Mouse (Mus musculus): ENCODE measurements around the gene Fam122c. TPM values are rescaled to one million over a fixed set of nuclear protein-coding genes. Genes with fewer than 3 reads are reported as not detected.

Gene Fam122c
- polyA plus RNA-seq, 1 experiment = not detected

DNA sequence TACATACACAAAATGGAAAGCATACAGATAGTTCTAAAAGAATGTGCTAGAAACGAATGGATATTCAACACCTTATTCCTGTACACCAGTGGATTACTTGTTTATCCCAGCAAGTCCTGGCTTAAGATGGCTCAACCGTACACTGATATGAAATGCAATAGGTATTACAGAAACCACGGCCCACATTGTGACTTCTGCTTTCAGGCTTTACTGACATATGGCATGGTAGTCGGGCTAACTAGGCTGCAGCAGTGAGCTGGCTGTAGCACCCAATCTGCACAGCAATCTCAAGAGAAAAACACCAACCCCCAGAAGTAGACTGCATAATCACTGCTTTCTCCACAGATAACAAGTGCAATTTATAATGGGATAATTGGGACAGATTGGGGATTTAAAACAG lies 75.2 kb downstream of the Fam122c start:
- no peak for TF ChIP-seq POLR2A (IDR thresholded peaks at IDR 0.05; ENCODE audit: insufficient read length, low read depth)
- TF ChIP-seq CEBPB (IDR thresholded peaks at IDR 0.05; ENCODE audit: insufficient read depth, poor library complexity, severe bottlenecking) = no peak
- no peak for TF ChIP-seq REST (IDR thresholded peaks at IDR 0.05; ENCODE audit: insufficient read depth, insufficient read length)
- TF ChIP-seq SRF (IDR thresholded peaks at IDR 0.05; ENCODE audit: control insufficient read depth, insufficient read length, low read depth) = no peak
- TF ChIP-seq MYOD1 (IDR thresholded peaks at IDR 0.05; ENCODE audit: control insufficient read depth in 1 of 3, insufficient read length in 2 of 3, low read depth in 2 of 3) = no peak
- no peak for TF ChIP-seq MAX (IDR thresholded peaks at IDR 0.05; ENCODE audit: low read depth)
- no peak for TF ChIP-seq TCF12 (IDR thresholded peaks at IDR 0.05; ENCODE audit: insufficient read depth, poor library complexity, severe bottlenecking)
- TF ChIP-seq POLR2AphosphoS2 (IDR thresholded peaks at IDR 0.05; ENCODE audit: insufficient read length, low read depth) = no peak
- TF ChIP-seq MYOG (IDR thresholded peaks at IDR 0.05; ENCODE audit: control insufficient read depth in 1 of 3, insufficient read depth in 1 of 3, insufficient read length in 2 of 3, low read depth in 2 of 3) = no peak
- no peak for TF ChIP-seq E2F4 (IDR thresholded peaks at IDR 0.05; ENCODE audit: insufficient read depth)
- TF ChIP-seq TCF3 (IDR thresholded peaks at IDR 0.05; ENCODE audit: insufficient read length, low read depth) = no peak
- TF ChIP-seq USF1 (IDR thresholded peaks at IDR 0.05; ENCODE audit: low read depth) = no peak
- H3K36me3 ChIP-seq (ENCODE audit: control insufficient read depth, insufficient read depth) = no peaks in the 10 kb centered on the region
- no peaks in the 10 kb centered on the region for H3K27me3 ChIP-seq (ENCODE audit: control insufficient read depth, insufficient read depth, insufficient read length)
- no peaks in the 10 kb centered on the region for H3K79me2 ChIP-seq (ENCODE audit: control insufficient read depth, insufficient read depth)
- no peak overlapping the region for H3K4me3 ChIP-seq
- no peak overlapping the region for H3K4me2 ChIP-seq (ENCODE audit: low read depth)
- H3ac ChIP-seq (ENCODE audit: control insufficient read depth, insufficient read length) = no peak overlapping the region

DNA sequence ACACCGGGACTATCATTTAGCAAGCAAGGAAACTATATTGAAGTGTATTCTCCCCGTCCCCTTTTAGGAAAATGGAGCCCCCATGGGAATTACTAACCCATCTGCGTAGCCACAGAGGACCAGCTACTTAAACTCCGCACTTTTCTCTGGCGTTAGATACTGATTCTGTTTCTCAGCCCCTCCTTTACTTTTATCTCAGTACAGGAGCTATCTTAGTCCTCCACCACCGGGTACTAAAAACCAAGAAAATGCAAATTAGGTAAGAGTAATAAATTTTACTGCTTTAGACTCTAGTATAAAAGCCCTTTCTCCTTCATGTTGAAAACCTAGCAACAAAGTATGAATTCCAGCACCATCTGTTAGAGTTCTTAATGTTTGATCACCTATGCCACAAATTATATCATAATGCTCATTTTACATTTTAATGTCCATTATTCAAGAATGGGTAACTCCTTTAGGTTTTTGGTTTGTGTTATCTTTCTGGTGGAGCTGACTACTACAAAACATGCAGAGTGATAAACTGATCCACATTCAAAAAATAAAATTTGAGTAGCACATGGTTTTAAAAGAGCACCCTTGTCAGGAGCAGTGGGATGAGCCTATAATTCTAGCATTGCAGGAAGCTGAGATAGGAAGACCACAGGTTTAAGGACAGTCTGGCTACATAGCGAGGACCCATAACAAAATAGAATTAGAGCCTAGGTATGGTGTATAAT lies 91.6 kb downstream of the Fam122c start:
- no peak overlapping the region for H3ac ChIP-seq (ENCODE audit: control insufficient read depth, insufficient read length)
- TF ChIP-seq MYOG (IDR thresholded peaks at IDR 0.05; ENCODE audit: control insufficient read depth in 1 of 3, insufficient read depth in 1 of 3, insufficient read length in 2 of 3, low read depth in 2 of 3) (no peak), USF1 (IDR thresholded peaks at IDR 0.05; ENCODE audit: low read depth) (no peak), REST (IDR thresholded peaks at IDR 0.05; ENCODE audit: insufficient read depth, insufficient read length) (no peak), TCF12 (IDR thresholded peaks at IDR 0.05; ENCODE audit: insufficient read depth, poor library complexity, severe bottlenecking) (no peak), TCF3 (IDR thresholded peaks at IDR 0.05; ENCODE audit: insufficient read length, low read depth) (no peak), POLR2A (IDR thresholded peaks at IDR 0.05; ENCODE audit: insufficient read length, low read depth) (no peak)
- H3K27me3 ChIP-seq (ENCODE audit: control insufficient read depth, insufficient read depth, insufficient read length) = no peaks in the 10 kb centered on the region
- H3K79me2 ChIP-seq (ENCODE audit: control insufficient read depth, insufficient read depth) = peaks cover 37% of the 10 kb centered on the region
- no peaks in the 10 kb centered on the region for H3K36me3 ChIP-seq (ENCODE audit: control insufficient read depth, insufficient read depth)
- H3K4me3 ChIP-seq = no peak overlapping the region
- H3K4me2 ChIP-seq (ENCODE audit: low read depth) = no peak overlapping the region

DNA sequence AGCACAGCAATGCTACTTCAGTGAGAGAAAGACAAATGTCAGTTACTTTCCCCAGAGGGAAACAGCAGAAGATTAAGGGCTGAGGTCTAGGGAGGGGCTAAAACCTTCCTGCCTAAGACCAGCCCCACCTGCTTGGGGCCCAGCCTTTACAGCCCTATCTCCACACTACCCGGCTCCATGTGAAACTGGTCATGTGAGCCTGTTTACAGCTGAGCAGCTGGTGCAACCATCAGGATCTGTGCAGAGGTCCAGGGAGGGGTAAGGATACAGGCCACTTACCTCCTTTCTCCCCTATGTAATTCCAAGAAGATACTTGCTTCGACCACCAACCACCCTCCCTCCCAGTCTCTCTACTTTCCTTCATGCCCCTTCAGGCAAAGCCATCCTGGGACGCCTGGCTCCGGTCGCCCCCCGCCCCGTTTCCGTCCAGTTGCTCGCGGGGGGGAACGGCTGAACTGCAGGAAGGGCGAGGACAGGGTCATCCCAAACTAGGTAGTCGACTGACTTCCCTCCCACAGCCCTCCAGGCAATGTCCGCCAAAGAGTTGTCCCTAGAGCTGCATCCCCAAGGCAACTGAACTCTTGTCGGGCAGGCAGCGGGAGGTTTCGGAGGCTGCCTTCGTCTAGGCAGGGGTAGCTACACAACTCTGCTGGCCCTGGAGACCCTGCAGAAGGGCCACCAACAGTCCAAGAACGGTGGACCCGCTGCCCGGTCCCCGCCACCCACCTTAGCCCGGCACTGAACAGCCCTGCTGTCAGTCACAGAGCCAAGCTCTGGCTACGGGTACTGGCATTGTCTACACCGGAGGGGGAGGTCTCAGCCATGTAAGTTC lies 96.5 kb downstream of the Fam122c start:
- H3K79me2 ChIP-seq (ENCODE audit: control insufficient read depth, insufficient read depth) = peaks cover 34% of the 10 kb centered on the region
- peak overlapping the region; percentile 73 for H3K4me2 ChIP-seq (ENCODE audit: low read depth)
- TF ChIP-seq E2F4 (IDR thresholded peaks at IDR 0.05; ENCODE audit: insufficient read depth) = no peak
- no peak for TF ChIP-seq CEBPB (IDR thresholded peaks at IDR 0.05; ENCODE audit: insufficient read depth, poor library complexity, severe bottlenecking)
- no peak for TF ChIP-seq REST (IDR thresholded peaks at IDR 0.05; ENCODE audit: insufficient read depth, insufficient read length)
- TF ChIP-seq MYOD1 (IDR thresholded peaks at IDR 0.05; ENCODE audit: control insufficient read depth in 1 of 3, insufficient read length in 2 of 3, low read depth in 2 of 3) = peak in 2 of 3 experiments; percentile 29 to 62
- TF ChIP-seq SRF (IDR thresholded peaks at IDR 0.05; ENCODE audit: control insufficient read depth, insufficient read length, low read depth) = no peak
- no peak for TF ChIP-seq TCF12 (IDR thresholded peaks at IDR 0.05; ENCODE audit: insufficient read depth, poor library complexity, severe bottlenecking)
- peak in 2 of 3 experiments; percentile 20 to 72 for TF ChIP-seq MYOG (IDR thresholded peaks at IDR 0.05; ENCODE audit: control insufficient read depth in 1 of 3, insufficient read depth in 1 of 3, insufficient read length in 2 of 3, low read depth in 2 of 3)
- peak; percentile 13 for TF ChIP-seq POLR2A (IDR thresholded peaks at IDR 0.05; ENCODE audit: insufficient read length, low read depth)
- TF ChIP-seq TCF3 (IDR thresholded peaks at IDR 0.05; ENCODE audit: insufficient read length, low read depth) = no peak
- TF ChIP-seq USF1 (IDR thresholded peaks at IDR 0.05; ENCODE audit: low read depth) = peak; percentile 71
- TF ChIP-seq MAX (IDR thresholded peaks at IDR 0.05; ENCODE audit: low read depth) = no peak
- TF ChIP-seq POLR2AphosphoS2 (IDR thresholded peaks at IDR 0.05; ENCODE audit: insufficient read length, low read depth) = peak; percentile 13
- no peaks in the 10 kb centered on the region for H3K27me3 ChIP-seq (ENCODE audit: control insufficient read depth, insufficient read depth, insufficient read length)
- peak overlapping the region; percentile 51 for H3ac ChIP-seq (ENCODE audit: control insufficient read depth, insufficient read length)
- peak overlapping the region; percentile 73 for H3K4me3 ChIP-seq
- H3K36me3 ChIP-seq (ENCODE audit: control insufficient read depth, insufficient read depth) = no peaks in the 10 kb centered on the region

DNA sequence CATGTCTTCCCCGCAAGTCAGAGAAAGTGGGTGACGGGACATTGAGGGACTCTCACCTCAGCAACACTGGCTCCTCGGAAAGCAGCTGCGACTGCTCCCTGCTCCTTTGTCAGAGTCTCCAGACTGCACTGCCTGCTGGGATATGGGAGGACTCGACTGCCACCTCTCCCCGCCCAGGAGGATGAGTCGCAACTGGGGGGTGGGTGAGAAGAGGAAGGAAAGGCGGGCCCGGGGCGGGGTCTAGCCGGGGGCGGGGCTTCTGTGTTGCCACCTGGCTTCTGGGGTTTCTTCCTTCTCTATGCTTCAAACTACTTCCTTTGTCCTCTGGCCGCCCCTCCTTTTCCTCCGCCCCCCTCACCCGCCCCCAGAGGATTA lies 97.1 kb downstream of the Fam122c start, which contains the start of gene Mospd1:
Gene Mospd1 (minus strand): TSS at position 137 of the 375 bp plus-strand sequence.
- Histone ChIP-seq H3ac (ENCODE audit: control insufficient read depth, insufficient read length) (peak within 1 kb of the TSS; percentile 51), H3K4me3 (peak within 1 kb of the TSS; percentile 73), H3K4me2 (ENCODE audit: low read depth) (peak within 1 kb of the TSS; percentile 73), H3K27me3 (ENCODE audit: control insufficient read depth, insufficient read depth, insufficient read length) (no peaks in the 10 kb centered on the region), H3K36me3 (ENCODE audit: control insufficient read depth, insufficient read depth) (no peaks in the 10 kb centered on the region), H3K79me2 (ENCODE audit: control insufficient read depth, insufficient read depth) (peaks cover 30% of the 10 kb centered on the region)
- TF ChIP-seq POLR2A (IDR thresholded peaks at IDR 0.05; ENCODE audit: insufficient read length, low read depth) (peak; percentile 90), MYOG (IDR thresholded peaks at IDR 0.05; ENCODE audit: control insufficient read depth in 1 of 3, insufficient read depth in 1 of 3, insufficient read length in 2 of 3, low read depth in 2 of 3) (peak in 1 of 3 experiments; percentile 41), MYOD1 (IDR thresholded peaks at IDR 0.05; ENCODE audit: control insufficient read depth in 1 of 3, insufficient read length in 2 of 3, low read depth in 2 of 3) (peak in 2 of 3 experiments; percentile 21 to 33), CEBPB (IDR thresholded peaks at IDR 0.05; ENCODE audit: insufficient read depth, poor library complexity, severe bottlenecking) (no peak), REST (IDR thresholded peaks at IDR 0.05; ENCODE audit: insufficient read depth, insufficient read length) (no peak), SRF (IDR thresholded peaks at IDR 0.05; ENCODE audit: control insufficient read depth, insufficient read length, low read depth) (no peak), USF1 (IDR thresholded peaks at IDR 0.05; ENCODE audit: low read depth) (no peak), TCF3 (IDR thresholded peaks at IDR 0.05; ENCODE audit: insufficient read length, low read depth) (no peak), E2F4 (IDR thresholded peaks at IDR 0.05; ENCODE audit: insufficient read depth) (no peak), MAX (IDR thresholded peaks at IDR 0.05; ENCODE audit: low read depth) (no peak), TCF12 (IDR thresholded peaks at IDR 0.05; ENCODE audit: insufficient read depth, poor library complexity, severe bottlenecking) (no peak), POLR2AphosphoS2 (IDR thresholded peaks at IDR 0.05; ENCODE audit: insufficient read length, low read depth) (peak; percentile 96)

Other genes starting within 250 kb of the Fam122c start
- gene Plac1, start 33.3 kb upstream of the Fam122c start, polyA plus RNA-seq (2012; fragmentation: generic; extraction: Trizol) = 0.84 TPM
- 1.1 TPM for gene Fam122b, start 3.6 kb upstream of the Fam122c start, polyA plus RNA-seq (2012; fragmentation: generic; extraction: Trizol)
- 20.0 TPM for gene Mospd1, start 97.1 kb downstream of the Fam122c start, polyA plus RNA-seq (2012; fragmentation: generic; extraction: Trizol)
- not detected for gene Etd, start 161.5 kb downstream of the Fam122c start, polyA plus RNA-seq (2012; fragmentation: generic; extraction: Trizol)

Data from myocyte (in vitro differentiated cells).